Mouse (Mus musculus) G1E (cell line): ENCODE measurements around the gene Tbc1d30.

Source experiments
- CTCF ChIP-seq: IDR thresholded peaks from 2 replicates; pipeline ENCODE4 v1.5.1; 2012; ENCODE audit warnings: low read depth, low read length, inconsistent platforms, mixed read lengths
- GATA1 ChIP-seq: IDR thresholded peaks from 2 replicates; pipeline ENCODE4 v1.6.1; 2012; ENCODE audit warnings: borderline replicate concordance, low read length, inconsistent platforms, mixed read lengths
- GATA2 ChIP-seq: IDR thresholded peaks from 2 replicates; pipeline ENCODE4 v1.6.1; 2012; ENCODE audit warnings: low read depth, low read length, inconsistent platforms, borderline replicate concordance
- POLR2AphosphoS5 ChIP-seq: IDR thresholded peaks from 2 replicates; pipeline ENCODE4 v1.6.1; 2012; ENCODE audit warnings: low read depth, low read length, inconsistent platforms; ENCODE audit not compliant: insufficient replicate concordance
- TAL1 ChIP-seq: conservative IDR thresholded peaks from 2 replicates; pipeline ENCODE4 v1.6.1; 2012; ENCODE audit warnings: low read depth, low read length, inconsistent platforms, mixed read lengths

DNA sequence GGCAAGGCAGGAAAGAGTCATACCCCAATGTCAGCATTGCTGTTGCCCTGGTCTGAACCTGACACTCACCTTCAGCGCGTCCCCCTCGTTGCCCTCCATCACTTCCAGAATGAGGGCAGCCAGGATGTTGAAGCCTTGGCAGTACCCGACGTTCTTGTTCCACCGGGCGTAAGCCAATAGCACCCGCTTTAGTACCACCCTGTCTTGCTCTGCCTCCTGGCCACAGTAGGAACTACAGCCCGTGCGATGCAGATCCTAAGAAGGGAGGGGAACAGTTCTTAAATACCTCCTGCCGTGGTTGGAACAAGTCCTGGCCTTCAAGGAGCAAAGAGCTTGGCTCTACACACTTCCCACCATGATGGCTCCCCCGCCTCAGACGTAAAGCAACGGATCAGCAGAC is 49.2 kb downstream of the Tbc1d30 start:
- TF ChIP-seq CTCF = no peak
- TF ChIP-seq GATA1 = no peak
- no peak for TF ChIP-seq TAL1
- no peak for TF ChIP-seq POLR2AphosphoS5
- TF ChIP-seq GATA2 = no peak
